Mouse (Mus musculus) forebrain, postnatal 0 days (tissue): ENCODE results near the gene Gata5. TPM values are rescaled to one million over a fixed set of nuclear protein-coding genes. Genes with fewer than 3 reads are reported as not detected.

Experiments used
- ATAC-seq: fragments of 200-750 bp; cut with Nextera tagmentation; 2 replicates; pipeline ENCODE4 v1.8.0; 2017; ENCODE audit warnings: mild to moderate bottlenecking, moderate library complexity
- DNase-seq: peaks from one replicate; pipeline ENCODE4 v3.0.0-alpha.2; 2015
- H3K27ac ChIP-seq: fragments of 300-500 bp; sonication (generic); 2 replicates; pipeline ENCODE4 v1.5.1; 2014; ENCODE audit warnings: low read depth, mild to moderate bottlenecking, antibody characterized with exemption, low read length, moderate library complexity, mixed read lengths
- H3K27me3 ChIP-seq: fragments of 300-500 bp; sonication (generic); 2 replicates; pipeline ENCODE4 v1.6.1; 2014; ENCODE audit warnings: mild to moderate bottlenecking, low read length, mixed read lengths; ENCODE audit not compliant: insufficient read depth
- H3K36me3 ChIP-seq: fragments of 300-500 bp; sonication (generic); 2 replicates; pipeline ENCODE4 v1.6.1; 2014; ENCODE audit warnings: mild to moderate bottlenecking, moderate library complexity; ENCODE audit not compliant: insufficient read depth
- H3K4me1 ChIP-seq: fragments of 300-500 bp; sonication (generic); 2 replicates; pipeline ENCODE4 v1.6.1; 2014; ENCODE audit warnings: antibody characterized with exemption; ENCODE audit not compliant: insufficient read depth
- H3K4me2 ChIP-seq: fragments of 300-500 bp; sonication (generic); 2 replicates; pipeline ENCODE4 v1.6.1; 2014; ENCODE audit warnings: low read depth, mild to moderate bottlenecking, moderate library complexity
- H3K4me3 ChIP-seq: fragments of 300-500 bp; sonication (generic); 2 replicates; pipeline ENCODE4 v1.5.1; 2014; ENCODE audit warnings: low read depth, low read length, mixed read lengths
- H3K9ac ChIP-seq: fragments of 300-500 bp; sonication (generic); 2 replicates; pipeline ENCODE4 v1.6.1; 2014; ENCODE audit warnings: mild to moderate bottlenecking
- H3K9me3 ChIP-seq: fragments of 300-500 bp; sonication (generic); 2 replicates; pipeline ENCODE4 v1.6.1; 2016; ENCODE audit warnings: low read length
- CTCF ChIP-seq: sonication (generic); IDR thresholded peaks from 2 replicates; pipeline ENCODE4 v1.5.1; 2016; ENCODE audit warnings: antibody characterized with exemption, control low read depth, low read depth
- WGBS: fragments of 180-500 bp; shearing (Covaris S2); extraction: QIAGEN DNeasy Blood & Tissue Kit; methylation state at CpG from one replicate; pipeline ENCODE4 v1.1.7; 2014; 5-methylcytosine and 5-hydroxymethylcytosine counted together
- polyA plus RNA-seq: library from polyadenylated mRNA; unstranded; fragments of >200 nt; fragmentation: Nextera tagmentation; extraction: Ambion mirVana; gene quantifications from 2 replicates; pipeline ENCODE4 v1.2.1, GENCODE M21; 2015
- total RNA-seq: library from RNA; depleted of rRNA; stranded (reverse); fragments of >200 nt; gene quantifications from 2 replicates; pipeline ENCODE4 v1.2.3, GENCODE M21; 2014; rRNA removed

Gata5 gene
- total and polyA plus RNA-seq, 2 experiments from 2014 or later = not detected

DNA sequence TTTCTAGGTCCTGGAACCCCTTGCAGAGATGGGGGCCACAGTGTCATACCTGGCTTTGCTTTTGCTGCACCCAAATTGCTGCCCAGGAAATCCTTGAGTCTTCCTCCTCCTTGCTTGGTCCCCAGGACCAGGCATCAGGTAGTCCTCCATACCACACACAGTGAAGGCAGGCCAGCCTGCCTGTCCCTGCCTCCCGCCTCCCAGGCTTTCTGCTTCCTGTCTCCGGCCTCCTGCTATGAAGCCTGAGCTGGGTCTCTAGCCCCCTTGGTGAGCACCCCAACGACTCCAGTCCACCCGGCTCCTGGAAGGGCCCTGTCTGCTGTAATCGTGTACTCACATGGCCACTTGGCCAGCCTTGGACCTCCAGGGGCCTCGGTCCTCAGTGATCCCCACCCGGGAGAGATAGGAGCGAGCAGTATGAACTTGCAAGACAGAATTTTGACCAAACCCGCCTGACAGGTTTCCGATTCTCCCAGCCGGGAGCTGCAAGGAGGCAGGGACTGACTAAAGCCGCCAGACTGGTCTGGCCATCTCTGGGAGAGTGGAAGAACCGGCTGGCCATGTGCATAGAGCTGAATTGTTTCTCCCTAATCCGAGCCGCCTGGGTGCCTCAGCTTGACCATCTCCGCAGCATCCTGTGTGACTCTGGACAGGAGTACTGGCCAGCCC lies 44.9 kb downstream of the Gata5 start, which contains the start of gene Rbbp8nl:
Gene Rbbp8nl, minus strand, starts transcription at position 440 of the 669 bp plus-strand sequence.
- no peaks in the 10 kb centered on the region for H3K9me3 ChIP-seq
- no peaks in the 10 kb centered on the region for H3K36me3 ChIP-seq
- H3K4me1 ChIP-seq = no peaks in the 10 kb centered on the region
- no peaks in the 10 kb centered on the region for H3K27me3 ChIP-seq
- H3K27ac ChIP-seq = no peak within 1 kb of the TSS
- 47% methylated on average over 16 of the region's 16 CpGs for WGBS
- ATAC-seq = no peak
- no peak for TF ChIP-seq CTCF
- H3K4me3 ChIP-seq = no peak within 1 kb of the TSS
- H3K9ac ChIP-seq = no peak within 1 kb of the TSS
- no peak for DNase-seq
- no peak within 1 kb of the TSS for H3K4me2 ChIP-seq

DNA sequence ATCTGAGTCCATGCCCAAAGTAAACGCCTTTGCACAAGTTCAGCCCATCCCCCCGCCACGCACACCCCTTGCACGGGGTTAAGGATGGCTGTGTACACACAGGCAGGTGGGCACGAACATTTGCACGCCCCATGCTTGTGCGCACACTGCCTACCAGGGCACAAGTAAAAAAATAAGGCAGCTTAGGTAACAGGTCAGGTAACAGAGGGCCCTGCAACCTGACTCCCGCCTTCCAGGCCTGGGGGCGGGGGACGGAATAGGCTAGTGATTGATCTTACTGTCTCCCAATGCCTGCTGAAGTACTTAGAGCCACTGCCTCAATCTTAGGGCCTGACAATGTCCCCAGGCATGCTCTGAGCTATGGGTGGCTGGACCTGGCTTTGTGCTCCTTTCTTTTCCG lies 45.5 kb downstream of the Gata5 start:
- no peaks in the 10 kb centered on the region for H3K27me3 ChIP-seq
- H3K9ac ChIP-seq = no peak overlapping the region
- 58% methylated on average over 11 of the region's 11 CpGs for WGBS
- DNase-seq (no peak), ATAC-seq (no peak)
- no peak overlapping the region for H3K4me2 ChIP-seq
- no peaks in the 10 kb centered on the region for H3K4me1 ChIP-seq
- H3K4me3 ChIP-seq = no peak overlapping the region
- H3K36me3 ChIP-seq = no peaks in the 10 kb centered on the region
- no peak overlapping the region for H3K27ac ChIP-seq
- no peaks in the 10 kb centered on the region for H3K9me3 ChIP-seq
- no peak for TF ChIP-seq CTCF

DNA sequence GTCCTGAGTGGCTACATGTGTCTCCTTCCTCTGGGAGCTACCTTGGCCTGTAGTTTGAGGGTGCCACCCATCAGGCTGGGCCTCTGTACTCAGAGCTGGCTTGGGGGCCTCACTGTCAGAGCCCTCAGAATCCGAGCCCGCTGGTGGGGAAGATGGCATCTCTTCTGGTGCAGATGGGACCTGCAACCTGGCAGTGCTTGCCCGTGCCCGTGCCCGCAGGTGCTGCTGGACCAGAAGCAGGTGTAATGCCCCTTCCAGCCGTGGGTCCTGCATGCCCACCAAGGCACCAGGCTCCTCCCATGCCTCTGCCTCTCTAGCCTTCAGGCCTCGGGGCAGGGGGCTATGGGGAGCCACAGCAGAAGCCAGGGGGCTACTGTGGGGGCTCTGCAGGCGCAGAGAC lies 55.2 kb downstream of the Gata5 start:
- Histone ChIP-seq H3K4me3 (no peak overlapping the region), H3K4me2 (no peak overlapping the region), H3K27ac (no peak overlapping the region), H3K9ac (no peak overlapping the region), H3K36me3 (no peaks in the 10 kb centered on the region), H3K4me1 (no peaks in the 10 kb centered on the region), H3K9me3 (no peaks in the 10 kb centered on the region), H3K27me3 (no peaks in the 10 kb centered on the region)
- ATAC-seq (no peak), DNase-seq (no peak)
- WGBS = 87% methylated on average over 8 of the region's 8 CpGs
- no peak for TF ChIP-seq CTCF

DNA sequence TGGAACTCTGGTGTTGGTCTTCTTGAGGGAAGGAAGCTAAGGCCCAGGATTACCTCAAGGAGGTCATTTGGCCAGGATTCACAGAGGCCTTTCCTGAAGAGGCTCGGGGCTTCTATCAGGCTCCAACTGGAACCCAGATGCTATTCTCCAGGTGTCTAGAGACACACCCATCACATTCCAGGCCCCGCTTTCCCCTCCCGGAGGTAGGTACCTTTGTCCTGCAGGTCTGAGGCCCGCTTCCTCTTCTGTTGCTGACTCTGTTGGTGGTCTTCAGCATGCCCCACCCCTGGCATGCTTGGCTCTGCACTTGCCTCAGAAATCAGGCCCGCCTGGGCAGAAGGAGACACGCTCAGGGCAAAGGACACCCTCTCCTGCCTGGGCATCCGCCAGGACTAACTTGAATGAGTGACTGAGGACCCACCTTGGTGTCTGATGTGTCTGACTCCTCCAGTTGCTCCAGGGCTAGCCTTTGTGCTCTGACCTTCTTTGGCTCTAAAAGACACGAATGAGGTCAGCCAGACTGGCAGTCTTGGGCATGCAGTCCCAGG lies 56.7 kb downstream of the Gata5 start:
- Histone ChIP-seq H3K9me3 (no peaks in the 10 kb centered on the region), H3K36me3 (no peaks in the 10 kb centered on the region), H3K4me1 (no peaks in the 10 kb centered on the region), H3K27me3 (no peaks in the 10 kb centered on the region), H3K4me2 (no peak overlapping the region), H3K9ac (no peak overlapping the region), H3K27ac (no peak overlapping the region), H3K4me3 (no peak overlapping the region)
- 67% methylated on average over 8 of the region's 8 CpGs for WGBS
- DNase-seq (no peak), ATAC-seq (no peak)
- TF ChIP-seq CTCF = no peak

DNA sequence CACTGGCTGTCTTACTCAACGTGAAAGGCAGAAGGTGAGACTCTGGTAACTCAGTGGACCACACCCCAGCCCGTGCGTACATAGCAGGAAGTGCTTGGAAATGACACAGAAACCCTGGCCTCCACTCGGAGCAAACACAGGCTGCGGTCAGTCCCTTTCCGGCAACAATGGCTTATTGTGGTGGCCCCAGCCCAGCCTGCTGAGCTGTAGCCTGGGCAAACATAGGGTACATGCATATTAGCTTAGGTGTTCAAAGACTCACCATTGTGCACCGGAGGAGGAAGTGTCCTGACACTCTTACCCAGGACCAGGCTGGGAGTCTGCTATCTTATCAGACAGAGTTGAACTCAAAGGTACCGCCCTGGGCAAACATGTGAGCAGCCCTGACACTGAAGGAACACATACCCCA lies 57.6 kb downstream of the Gata5 start:
- Histone ChIP-seq H3K4me1 (peaks cover 9% of the 10 kb centered on the region), H3K36me3 (no peaks in the 10 kb centered on the region), H3K27ac (no peak overlapping the region), H3K9me3 (no peaks in the 10 kb centered on the region), H3K4me3 (no peak overlapping the region), H3K27me3 (no peaks in the 10 kb centered on the region), H3K4me2 (no peak overlapping the region), H3K9ac (no peak overlapping the region)
- TF ChIP-seq CTCF = no peak
- DNase-seq (no peak), ATAC-seq (no peak)
- WGBS = 72% methylated on average over 8 of the region's 8 CpGs

DNA sequence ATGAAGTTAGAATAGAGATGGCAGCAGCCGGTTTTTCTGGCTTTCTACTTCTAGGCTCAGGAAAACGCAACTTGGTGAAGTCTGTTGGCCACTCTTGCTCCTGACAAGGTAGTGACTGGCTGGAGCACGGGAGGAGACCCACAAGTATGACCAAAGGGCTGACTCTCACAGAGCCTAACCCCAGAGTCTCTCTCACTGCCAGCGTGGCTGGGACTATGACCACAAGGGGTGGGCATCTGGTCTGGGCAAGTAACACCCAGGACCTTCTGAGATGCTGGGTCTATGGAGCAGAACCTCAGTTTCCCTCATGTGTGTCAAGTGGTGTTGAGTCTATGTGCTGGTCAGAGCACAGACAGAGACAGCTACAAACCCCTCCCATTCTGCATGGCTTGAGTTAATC lies 58.1 kb downstream of the Gata5 start:
- 55% methylated on average over 4 of the region's 4 CpGs for WGBS
- DNase-seq = no peak
- ATAC-seq = no peak

DNA sequence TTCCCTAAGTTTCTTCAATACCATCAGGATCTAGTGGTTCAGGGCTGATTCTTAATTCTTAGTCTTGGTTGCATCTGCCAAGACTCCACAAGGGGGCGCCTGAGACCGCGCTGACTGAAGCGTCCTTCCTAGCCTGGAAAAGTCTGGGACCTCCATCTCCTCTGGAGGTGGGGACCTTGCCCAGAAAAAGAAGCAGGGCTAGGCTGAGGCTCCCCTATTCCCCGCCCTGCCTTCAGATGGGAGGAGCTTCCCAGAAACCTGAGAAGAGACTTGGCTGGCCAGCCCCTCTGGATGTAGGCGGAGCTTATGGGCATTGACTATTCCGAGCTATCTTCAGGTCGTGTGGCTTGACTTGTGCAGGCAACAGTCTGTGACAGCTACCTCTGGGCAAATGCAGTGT lies 58.7 kb downstream of the Gata5 start:
- Histone ChIP-seq H3K36me3 (no peaks in the 10 kb centered on the region), H3K27me3 (no peaks in the 10 kb centered on the region), H3K4me3 (no peak overlapping the region), H3K9ac (no peak overlapping the region), H3K4me2 (0 out of 2 replicates have a peak overlapping the region, but pooled peaks have one; percentile 4), H3K4me1 (peaks cover 11% of the 10 kb centered on the region), H3K9me3 (no peaks in the 10 kb centered on the region), H3K27ac (no peak overlapping the region)
- ATAC-seq (no peak), DNase-seq (peak; percentile 91)
- WGBS = 2% methylated on average over 8 of the region's 8 CpGs
- TF ChIP-seq CTCF = peak; percentile 96

More for the DNA sequence above, 58.1 kb downstream of the Gata5 start:
- Histone ChIP-seq H3K9me3 (no peaks in the 10 kb centered on the region), H3K9ac (no peak overlapping the region), H3K4me3 (no peak overlapping the region), H3K27me3 (no peaks in the 10 kb centered on the region), H3K36me3 (no peaks in the 10 kb centered on the region), H3K4me1 (peaks cover 11% of the 10 kb centered on the region), H3K4me2 (no peak overlapping the region), H3K27ac (no peak overlapping the region)
- TF ChIP-seq CTCF = no peak

Other genes with a start within 250 kb of the Gata5 start
- gene Hrh3, start 230.2 kb downstream of the Gata5 start, total RNA-seq = 11.3 and 13.3 TPM in 2 replicates
- gene Hrh3, start 230.2 kb downstream of the Gata5 start, polyA plus RNA-seq = 4.6 and 6.1 TPM in 2 replicates
- gene Osbpl2, start 215.4 kb downstream of the Gata5 start, total RNA-seq = 63.0 and 64.2 TPM in 2 replicates
- 61.0 and 69.8 TPM in 2 replicates for gene Osbpl2, start 215.4 kb downstream of the Gata5 start, polyA plus RNA-seq
- 133 and 168 TPM in 2 replicates for gene Adrm1, start 163.2 kb downstream of the Gata5 start, total RNA-seq
- gene Adrm1, start 163.2 kb downstream of the Gata5 start, polyA plus RNA-seq = 219 and 222 TPM in 2 replicates
- 3.5 and 8.9 TPM in 2 replicates for gene Lama5, start 108.8 kb downstream of the Gata5 start, total RNA-seq
- 1.4 and 1.7 TPM in 2 replicates for gene Lama5, start 108.8 kb downstream of the Gata5 start, polyA plus RNA-seq
- 848 and 1,386 TPM in 2 replicates for gene Rps21, start 77.3 kb downstream of the Gata5 start, total RNA-seq
- 439 and 570 TPM in 2 replicates for gene Rps21, start 77.3 kb downstream of the Gata5 start, polyA plus RNA-seq
- gene Cables2, start 61.2 kb downstream of the Gata5 start, total RNA-seq = 46.6 and 58.8 TPM in 2 replicates
- gene Cables2, start 61.2 kb downstream of the Gata5 start, polyA plus RNA-seq = 21.1 and 28.4 TPM in 2 replicates
- not detected in 2 replicates for gene Rbbp8nl, start 44.8 kb downstream of the Gata5 start, total RNA-seq
- gene Rbbp8nl, start 44.8 kb downstream of the Gata5 start, polyA plus RNA-seq = not detected in 2 replicates
- gene Slco4a1, start 121.5 kb upstream of the Gata5 start, total RNA-seq = 1.8 TPM in 2 replicates
- gene Slco4a1, start 121.5 kb upstream of the Gata5 start, polyA plus RNA-seq = 1.3 and 1.6 TPM in 2 replicates
- gene Ntsr1, start 165.3 kb upstream of the Gata5 start, total RNA-seq = 19.8 and 35.8 TPM in 2 replicates
- gene Ntsr1, start 165.3 kb upstream of the Gata5 start, polyA plus RNA-seq = 13.2 and 18.1 TPM in 2 replicates
- 55.0 and 63.2 TPM in 2 replicates for gene Mrgbp, start 246.6 kb upstream of the Gata5 start, total RNA-seq
- 31.8 and 34.2 TPM in 2 replicates for gene Mrgbp, start 246.6 kb upstream of the Gata5 start, polyA plus RNA-seq